Mouse (Mus musculus): Measurements from ENCODE around the gene Ntmt1. TPM values are rescaled to one million over a fixed set of nuclear protein-coding genes. Genes with fewer than 3 reads are reported as not detected.
A peak's percentile ranks its signal among the peaks of the same experiment; 100 is the strongest.

Ntmt1 gene
- total and polyA plus RNA-seq, 2 experiments from 2014 or later = 67.2 to 87.8 TPM

- Histone ChIP-seq H3K27ac (ENCODE audit: low read depth) (peak overlapping the region; percentile 77), H3K4me1 (ENCODE audit: control insufficient read depth, insufficient read depth) (peaks cover 12% of the 10 kb centered on the region), H3K27me3 (ENCODE audit: control insufficient read depth, insufficient read depth, low read length) (no peaks in the 10 kb centered on the region), H3K36me3 (replicated peaks; ENCODE audit: control insufficient read depth, insufficient read depth, low read length) (peaks cover 35% of the 10 kb centered on the region), H3K9me3 (replicated peaks; ENCODE audit: control insufficient read depth, low read length) (no peaks in the 10 kb centered on the region), H3K4me2 (ENCODE audit: low read depth, low read length) (peak overlapping the region; percentile 92), H3K9ac (replicated peaks; ENCODE audit: low read depth, low read length) (peak overlapping the region; percentile 91), H3K4me3 (ENCODE audit: low read depth, low read length) (peak overlapping the region; percentile 96)
- under 1% methylated on average over 63 of the region's 63 CpGs for WGBS
- peak; percentile 93 for DNase-seq (ENCODE audit: low spot score)
- peak; percentile 91 for ATAC-seq (ENCODE audit: insufficient read depth, low read depth)
- TF ChIP-seq CTCF (IDR thresholded peaks at IDR 0.05; ENCODE audit: low read depth) = peak; percentile 98
- TF ChIP-seq EP300 (IDR thresholded peaks at IDR 0.05; ENCODE audit: low read depth) = peak; percentile 63; the same call in 1 of the 2 replicates
Measured at GRCm38 (mm10) chr2:30827749-30828475, 20.3 kb downstream of the Ntmt1 start.

GRCm38 (mm10) chr2:30829315-30829714 lies 21.7 kb downstream of the Ntmt1 start:
- no peak for DNase-seq (ENCODE audit: low spot score)
- H3K4me2 ChIP-seq (ENCODE audit: low read depth, low read length) = no peak overlapping the region
- no peak for TF ChIP-seq EP300 (IDR thresholded peaks at IDR 0.05; ENCODE audit: low read depth)
- TF ChIP-seq CTCF (IDR thresholded peaks at IDR 0.05; ENCODE audit: low read depth) = peak; percentile 50

GRCm38 (mm10) chr2:30830283-30830795 lies 22.7 kb downstream of the Ntmt1 start, which contains the start of gene Asb6:
Gene Asb6 (minus strand): TSS chr2:30830333.
- H3K27me3 ChIP-seq (ENCODE audit: control insufficient read depth, insufficient read depth, low read length) = no peaks in the 10 kb centered on the region
- no peak within 1 kb of the TSS for H3K9ac ChIP-seq (replicated peaks; ENCODE audit: low read depth, low read length)
- TF ChIP-seq EP300 (IDR thresholded peaks at IDR 0.05; ENCODE audit: low read depth) (no peak), CTCF (IDR thresholded peaks at IDR 0.05; ENCODE audit: low read depth) (no peak)
- no peak within 1 kb of the TSS for H3K4me3 ChIP-seq (ENCODE audit: low read depth, low read length)
- no peak for ATAC-seq (ENCODE audit: insufficient read depth, low read depth)
- WGBS = 49% methylated on average over 4 of the region's 4 CpGs
- H3K36me3 ChIP-seq (replicated peaks; ENCODE audit: control insufficient read depth, insufficient read depth, low read length) = peaks cover 11% of the 10 kb centered on the region
- DNase-seq (ENCODE audit: low spot score) = no peak
- peaks cover 12% of the 10 kb centered on the region for H3K4me1 ChIP-seq (ENCODE audit: control insufficient read depth, insufficient read depth)
- H3K27ac ChIP-seq (ENCODE audit: low read depth) = no peak within 1 kb of the TSS
- H3K9me3 ChIP-seq (replicated peaks; ENCODE audit: control insufficient read depth, low read length) = no peaks in the 10 kb centered on the region
- H3K4me2 ChIP-seq (ENCODE audit: low read depth, low read length) = no peak within 1 kb of the TSS

More at GRCm38 (mm10) chr2:30829315-30829714, 21.7 kb downstream of the Ntmt1 start:
- 43% methylated on average over 5 of the region's 5 CpGs for WGBS
- Histone ChIP-seq H3K4me3 (ENCODE audit: low read depth, low read length) (no peak overlapping the region), H3K36me3 (replicated peaks; ENCODE audit: control insufficient read depth, insufficient read depth, low read length) (peaks cover 21% of the 10 kb centered on the region), H3K27ac (ENCODE audit: low read depth) (no peak overlapping the region), H3K9ac (replicated peaks; ENCODE audit: low read depth, low read length) (no peak overlapping the region), H3K27me3 (ENCODE audit: control insufficient read depth, insufficient read depth, low read length) (no peaks in the 10 kb centered on the region), H3K9me3 (replicated peaks; ENCODE audit: control insufficient read depth, low read length) (no peaks in the 10 kb centered on the region), H3K4me1 (ENCODE audit: control insufficient read depth, insufficient read depth) (peaks cover 12% of the 10 kb centered on the region)
- no peak for ATAC-seq (ENCODE audit: insufficient read depth, low read depth)

- DNase-seq (ENCODE audit: low spot score) (no peak), ATAC-seq (ENCODE audit: insufficient read depth, low read depth) (no peak)
- H3K36me3 ChIP-seq (replicated peaks; ENCODE audit: control insufficient read depth, insufficient read depth, low read length) = no peaks in the 10 kb centered on the region
- no peak overlapping the region for H3K9ac ChIP-seq (replicated peaks; ENCODE audit: low read depth, low read length)
- H3K4me1 ChIP-seq (ENCODE audit: control insufficient read depth, insufficient read depth) = peaks cover 5% of the 10 kb centered on the region; the same call in 1 of the 2 replicates
- no peak overlapping the region for H3K4me2 ChIP-seq (ENCODE audit: low read depth, low read length)
- WGBS = 69% methylated on average over 5 of the region's 5 CpGs
- no peak for TF ChIP-seq EP300 (IDR thresholded peaks at IDR 0.05; ENCODE audit: low read depth)
- TF ChIP-seq CTCF (IDR thresholded peaks at IDR 0.05; ENCODE audit: low read depth) = no peak
- H3K27me3 ChIP-seq (ENCODE audit: control insufficient read depth, insufficient read depth, low read length) = no peaks in the 10 kb centered on the region
- H3K9me3 ChIP-seq (replicated peaks; ENCODE audit: control insufficient read depth, low read length) = no peaks in the 10 kb centered on the region
- H3K4me3 ChIP-seq (ENCODE audit: low read depth, low read length) = no peak overlapping the region
- 0 out of 2 replicates have a peak overlapping the region, but pooled peaks have one; percentile 18 for H3K27ac ChIP-seq (ENCODE audit: low read depth)
Measured at GRCm38 (mm10) chr2:30833644-30834043, 26.0 kb downstream of the Ntmt1 start.

GRCm38 (mm10) chr2:30834373-30835022 lies 26.9 kb downstream of the Ntmt1 start, which contains the start of gene Prrx2:
Gene Prrx2 (plus strand): TSS chr2:30834972.
- ATAC-seq (ENCODE audit: insufficient read depth, low read depth) (peak; percentile 61), DNase-seq (ENCODE audit: low spot score) (no peak)
- Histone ChIP-seq H3K36me3 (replicated peaks; ENCODE audit: control insufficient read depth, insufficient read depth, low read length) (no peaks in the 10 kb centered on the region), H3K4me3 (ENCODE audit: low read depth, low read length) (no peak within 1 kb of the TSS), H3K27ac (ENCODE audit: low read depth) (peak within 1 kb of the TSS; percentile 25; the same call in 1 of the 2 replicates), H3K4me1 (ENCODE audit: control insufficient read depth, insufficient read depth) (peaks cover 5% of the 10 kb centered on the region; the same call in 1 of the 2 replicates), H3K4me2 (ENCODE audit: low read depth, low read length) (no peak within 1 kb of the TSS), H3K27me3 (ENCODE audit: control insufficient read depth, insufficient read depth, low read length) (no peaks in the 10 kb centered on the region), H3K9ac (replicated peaks; ENCODE audit: low read depth, low read length) (no peak within 1 kb of the TSS), H3K9me3 (replicated peaks; ENCODE audit: control insufficient read depth, low read length) (no peaks in the 10 kb centered on the region)
- TF ChIP-seq CTCF (IDR thresholded peaks at IDR 0.05; ENCODE audit: low read depth) (no peak), EP300 (IDR thresholded peaks at IDR 0.05; ENCODE audit: low read depth) (no peak)
- WGBS = 47% methylated on average over 8 of the region's 10 CpGs

Data from heart, postnatal 0 days (tissue).